Mouse (Mus musculus) neural tube, embryonic 12.5 days (tissue): ENCODE results near the gene Elfn1. TPM values are rescaled to one million over a fixed set of nuclear protein-coding genes. Genes with fewer than 3 reads are reported as not detected.
A peak's percentile ranks its signal among the peaks of the same experiment; 100 is the strongest.

Experiments
- ATAC-seq: fragments of 200-750 bp; cut with Nextera tagmentation; 2 replicates; pipeline ENCODE4 v1.8.0; 2017; ENCODE audit warnings: low read depth, mild to moderate bottlenecking, moderate TSS enrichment, moderate library complexity; ENCODE audit not compliant: low FRiP score
- H3K27ac ChIP-seq: fragments of 300-500 bp; sonication (generic); 2 replicates; pipeline ENCODE4 v1.5.1; 2016
- H3K27me3 ChIP-seq: fragments of 300-500 bp; sonication (generic); replicated peaks from 2 replicates; pipeline ENCODE4 v1.6.1; 2016; ENCODE audit warnings: mild to moderate bottlenecking
- H3K36me3 ChIP-seq: fragments of 300-500 bp; sonication (generic); 2 replicates; pipeline ENCODE4 v1.6.1; 2016; ENCODE audit warnings: mild to moderate bottlenecking
- H3K4me1 ChIP-seq: fragments of 300-500 bp; sonication (generic); 2 replicates; pipeline ENCODE4 v1.6.1; 2016
- H3K4me2 ChIP-seq: fragments of 300-500 bp; sonication (generic); replicated peaks from 2 replicates; pipeline ENCODE4 v1.6.1; 2016; ENCODE audit warnings: mild to moderate bottlenecking
- H3K4me3 ChIP-seq: fragments of 300-500 bp; sonication (generic); 2 replicates; pipeline ENCODE4 v1.5.1; 2016
- H3K9ac ChIP-seq: fragments of 300-500 bp; sonication (generic); 2 replicates; pipeline ENCODE4 v1.6.1; 2016; ENCODE audit warnings: mild to moderate bottlenecking
- H3K9me3 ChIP-seq: fragments of 300-500 bp; sonication (generic); 2 replicates; pipeline ENCODE4 v1.6.1; 2016; ENCODE audit warnings: mild to moderate bottlenecking
- WGBS: fragments of 180-500 bp; shearing (Covaris S2); methylation state at CpG from one replicate; pipeline ENCODE4 v1.1.7; 2016; 5-methylcytosine and 5-hydroxymethylcytosine counted together
- polyA plus RNA-seq: library from polyadenylated mRNA; unstranded; fragments of >200 nt; fragmentation: Nextera tagmentation; extraction: Ambion mirVana; gene quantifications from 2 replicates; pipeline ENCODE4 v1.2.1, GENCODE M21; 2016

Gene Elfn1
- polyA plus RNA-seq, 1 experiment from 2014 or later, result 2.6 TPM

DNA sequence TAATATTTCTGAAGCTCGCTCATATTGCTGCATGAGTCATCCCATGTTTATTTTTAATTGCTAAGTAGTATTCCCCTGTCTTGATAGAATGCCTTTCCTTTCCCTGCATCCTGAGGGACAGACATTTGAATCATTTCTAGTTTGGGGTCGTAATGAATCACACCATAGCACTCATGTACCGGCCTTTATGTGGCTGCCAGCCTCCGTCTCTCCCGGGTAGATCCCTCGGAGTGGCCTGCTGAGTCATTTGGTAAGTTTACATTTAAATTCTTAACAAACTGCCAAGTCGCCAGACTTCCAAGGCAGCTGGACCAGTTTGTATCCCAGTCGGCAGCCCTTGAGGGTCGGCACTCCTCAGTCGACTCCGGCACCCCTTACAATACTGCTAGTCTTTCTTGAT, 13.9 kb downstream of the Elfn1 start:
- no peaks in the 10 kb centered on the region for H3K36me3 ChIP-seq
- 70% methylated on average over 11 of the region's 11 CpGs for WGBS

DNA sequence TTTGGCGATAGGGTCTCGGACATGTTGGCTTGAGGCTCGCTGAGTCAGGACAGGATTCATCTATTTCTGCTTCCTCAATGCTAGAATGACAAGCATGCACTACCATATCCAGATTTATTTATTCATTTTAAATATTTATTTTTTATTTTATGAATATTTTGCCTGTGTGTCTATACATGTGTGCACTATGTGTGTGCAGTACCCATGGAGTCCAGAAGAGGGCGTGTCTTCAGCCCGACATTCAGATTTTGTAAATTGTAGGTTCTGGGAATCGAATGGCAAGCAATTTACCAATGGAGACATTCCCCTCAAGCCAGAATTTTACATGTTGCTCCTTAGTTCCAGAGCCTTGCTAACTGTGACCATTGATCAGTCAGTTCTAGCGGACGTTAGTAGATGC, 16.1 kb downstream of the Elfn1 start:
- ATAC-seq, result no peak
- no peak overlapping the region for H3K9ac ChIP-seq
- WGBS, result 93% methylated on average over 8 of the region's 8 CpGs

More for the DNA sequence above, 13.9 kb downstream of the Elfn1 start:
- Histone ChIP-seq H3K4me2 (no peak overlapping the region), H3K4me1 (0 out of 2 replicates have a peak, but pooled peaks cover under 1% of the 10 kb centered on the region), H3K4me3 (no peak overlapping the region), H3K9me3 (no peaks in the 10 kb centered on the region), H3K27me3 (peaks cover 9% of the 10 kb centered on the region), H3K9ac (no peak overlapping the region), H3K27ac (no peak overlapping the region)
- no peak for ATAC-seq

DNA sequence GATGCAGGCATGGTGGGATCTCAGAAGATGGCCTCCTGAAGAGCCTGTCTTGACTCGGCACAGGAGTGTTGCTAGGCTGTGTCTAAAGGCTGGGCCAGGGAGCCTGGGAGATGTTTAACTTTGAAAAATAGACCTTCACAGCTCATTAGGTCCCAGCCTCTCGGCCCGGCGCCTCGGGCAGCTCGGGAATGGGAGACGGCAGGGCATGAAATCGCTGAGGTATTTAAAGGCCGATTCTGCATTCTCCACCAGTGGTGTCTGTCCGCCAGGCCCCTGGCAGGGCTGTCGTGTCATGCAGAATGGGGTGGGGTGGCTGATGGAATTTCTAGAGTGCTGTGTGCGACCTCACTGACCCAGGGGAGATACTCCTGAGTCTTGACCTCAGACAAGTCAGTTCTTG, 22.4 kb downstream of the Elfn1 start:
- no peak overlapping the region for H3K4me2 ChIP-seq
- peaks cover 35% of the 10 kb centered on the region for H3K4me1 ChIP-seq
- H3K9me3 ChIP-seq, result no peaks in the 10 kb centered on the region
- H3K36me3 ChIP-seq, result no peaks in the 10 kb centered on the region
- no peak overlapping the region for H3K27ac ChIP-seq
- no peak overlapping the region for H3K9ac ChIP-seq
- no peak overlapping the region for H3K4me3 ChIP-seq
- WGBS, result 19% methylated on average over 12 of the region's 12 CpGs
- no peak for ATAC-seq
- H3K27me3 ChIP-seq, result no peaks in the 10 kb centered on the region

More for the DNA sequence above, 16.1 kb downstream of the Elfn1 start:
- Histone ChIP-seq H3K4me2 (no peak overlapping the region), H3K36me3 (no peaks in the 10 kb centered on the region), H3K27me3 (no peaks in the 10 kb centered on the region; the same call in 1 of the 2 replicates), H3K4me3 (no peak overlapping the region), H3K4me1 (peaks cover 7% of the 10 kb centered on the region; the same call in 1 of the 2 replicates), H3K9me3 (no peaks in the 10 kb centered on the region), H3K27ac (no peak overlapping the region)

DNA sequence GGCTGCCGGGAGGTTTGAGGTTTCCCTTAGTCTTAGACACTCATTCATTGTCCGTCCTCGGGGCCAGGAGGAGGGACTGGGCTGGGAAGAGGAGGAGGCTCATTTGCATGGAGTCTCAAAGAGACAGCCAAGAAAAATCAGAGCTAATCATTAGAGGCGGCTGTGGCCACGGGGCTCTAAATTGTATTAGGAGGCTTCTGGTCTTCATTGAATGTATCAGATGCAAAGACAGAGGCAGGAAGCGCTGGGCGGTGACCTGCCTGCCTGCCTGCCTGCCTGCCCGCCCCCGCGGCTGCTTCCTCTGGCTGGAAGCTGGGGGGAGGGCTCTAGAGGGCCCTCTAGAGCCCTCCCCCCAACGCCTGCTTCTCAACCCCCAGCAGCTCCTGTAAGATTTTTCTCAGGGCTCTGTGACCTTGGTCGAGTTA, 23.2 kb downstream of the Elfn1 start:
- Histone ChIP-seq H3K27me3 (no peaks in the 10 kb centered on the region), H3K9me3 (no peaks in the 10 kb centered on the region), H3K27ac (no peak overlapping the region), H3K36me3 (no peaks in the 10 kb centered on the region), H3K4me3 (no peak overlapping the region), H3K9ac (no peak overlapping the region), H3K4me1 (peaks cover 35% of the 10 kb centered on the region), H3K4me2 (peak overlapping the region; percentile 33)
- WGBS, result 3% methylated on average over 12 of the region's 12 CpGs
- no peak for ATAC-seq

DNA sequence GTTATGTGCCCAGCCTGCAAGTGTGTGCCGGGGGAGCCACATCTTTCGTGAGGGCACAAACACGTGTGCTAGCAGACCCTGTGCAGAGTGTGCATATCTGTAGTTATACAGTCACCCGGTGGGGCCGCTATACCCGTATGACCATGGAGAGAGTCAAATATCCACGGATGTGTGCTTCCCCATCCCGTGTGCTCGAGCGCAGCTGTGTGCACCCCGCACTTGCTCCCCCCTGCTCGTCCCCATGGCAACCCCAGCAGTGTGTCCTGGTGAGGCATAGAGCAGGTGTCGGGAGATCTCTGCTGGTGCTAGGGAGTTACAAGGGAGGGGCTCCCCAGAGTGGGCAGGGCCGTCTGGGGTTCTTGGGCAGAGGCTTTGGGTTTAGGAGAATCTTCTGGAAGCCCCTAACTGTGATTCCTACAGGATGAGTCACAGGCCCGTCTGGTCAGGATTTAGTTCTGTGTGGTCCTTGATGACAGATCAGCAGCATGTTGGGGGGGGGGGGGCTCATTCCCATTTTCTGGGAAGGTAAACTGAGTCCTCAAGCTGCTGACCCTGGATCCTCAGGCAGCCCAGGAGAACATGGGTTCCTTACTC, 24.3 kb downstream of the Elfn1 start:
- 29% methylated on average over 15 of the region's 15 CpGs for WGBS
- Histone ChIP-seq H3K4me1 (peaks cover 31% of the 10 kb centered on the region), H3K27ac (no peak overlapping the region), H3K9me3 (no peaks in the 10 kb centered on the region), H3K4me3 (no peak overlapping the region), H3K4me2 (peak overlapping the region; percentile 22; the same call in 1 of the 2 replicates), H3K27me3 (no peaks in the 10 kb centered on the region), H3K9ac (0 out of 2 replicates have a peak overlapping the region, but pooled peaks have one; percentile 3), H3K36me3 (no peaks in the 10 kb centered on the region)
- ATAC-seq, result peak; percentile 78

DNA sequence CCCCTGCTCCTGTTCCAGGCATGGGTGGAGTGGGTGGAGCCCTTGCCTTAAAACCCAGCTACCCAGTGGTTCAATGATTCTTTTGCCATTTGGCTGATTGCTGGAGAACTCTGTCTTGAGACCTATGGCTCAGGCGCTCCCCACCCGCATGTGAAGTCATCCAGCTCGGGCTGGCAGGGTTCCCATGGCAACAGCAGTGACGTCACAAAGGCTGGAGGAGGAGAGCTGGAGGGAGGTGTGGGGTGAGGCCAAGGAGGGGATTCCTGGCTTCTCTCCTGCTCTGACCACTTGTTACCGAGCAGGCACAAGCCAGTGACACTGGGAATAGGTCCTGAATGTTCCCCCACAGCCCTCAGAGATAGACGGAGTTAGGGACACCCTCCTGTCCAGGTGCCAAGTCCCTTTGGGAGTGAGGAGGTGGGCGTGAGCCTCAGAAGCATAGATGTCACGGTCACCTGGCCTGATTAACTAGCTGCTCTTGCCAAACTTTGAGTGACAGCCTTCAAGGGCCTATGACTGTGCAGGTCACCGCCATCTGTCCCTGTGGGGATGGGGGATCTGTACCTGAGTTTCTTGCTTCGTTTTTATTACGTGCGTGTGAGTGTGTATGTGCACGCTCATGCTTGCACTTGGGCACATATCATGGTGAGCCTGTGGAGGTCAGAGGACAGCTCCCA, 25.0 kb downstream of the Elfn1 start:
- H3K9me3 ChIP-seq, result no peaks in the 10 kb centered on the region
- no peak overlapping the region for H3K4me3 ChIP-seq
- no peaks in the 10 kb centered on the region for H3K27me3 ChIP-seq
- 40% methylated on average over 13 of the region's 13 CpGs for WGBS
- H3K4me2 ChIP-seq, result peak overlapping the region; percentile 22; the same call in 1 of the 2 replicates
- H3K4me1 ChIP-seq, result peaks cover 28% of the 10 kb centered on the region
- H3K27ac ChIP-seq, result no peak overlapping the region
- H3K9ac ChIP-seq, result no peak overlapping the region
- peak; percentile 82 for ATAC-seq
- no peaks in the 10 kb centered on the region for H3K36me3 ChIP-seq

DNA sequence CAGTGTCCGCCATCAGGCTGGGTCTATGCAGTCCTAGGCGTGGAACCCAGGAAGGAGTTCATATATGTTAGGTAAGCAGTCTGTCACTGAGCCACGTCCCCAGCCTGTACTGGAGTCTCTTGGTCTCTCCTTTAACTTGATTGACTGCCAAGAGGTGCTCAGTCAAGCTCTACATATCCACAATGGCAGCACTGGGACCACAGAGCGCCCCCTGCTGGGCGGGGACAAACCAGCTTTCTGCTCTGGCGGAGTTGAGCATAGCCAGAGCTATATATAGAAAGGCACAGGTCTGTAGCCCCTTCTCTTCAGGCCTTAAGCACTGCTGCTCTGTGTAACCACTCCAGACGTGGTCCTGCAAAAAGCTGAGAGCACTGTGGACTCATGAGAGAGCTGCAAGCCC, 25.7 kb downstream of the Elfn1 start:
- 57% methylated on average over 7 of the region's 7 CpGs for WGBS
- Histone ChIP-seq H3K4me3 (no peak overlapping the region), H3K4me2 (no peak overlapping the region), H3K9me3 (no peaks in the 10 kb centered on the region), H3K4me1 (peaks cover 28% of the 10 kb centered on the region), H3K27me3 (no peaks in the 10 kb centered on the region), H3K27ac (no peak overlapping the region), H3K9ac (no peak overlapping the region), H3K36me3 (no peaks in the 10 kb centered on the region)
- ATAC-seq, result no peak

DNA sequence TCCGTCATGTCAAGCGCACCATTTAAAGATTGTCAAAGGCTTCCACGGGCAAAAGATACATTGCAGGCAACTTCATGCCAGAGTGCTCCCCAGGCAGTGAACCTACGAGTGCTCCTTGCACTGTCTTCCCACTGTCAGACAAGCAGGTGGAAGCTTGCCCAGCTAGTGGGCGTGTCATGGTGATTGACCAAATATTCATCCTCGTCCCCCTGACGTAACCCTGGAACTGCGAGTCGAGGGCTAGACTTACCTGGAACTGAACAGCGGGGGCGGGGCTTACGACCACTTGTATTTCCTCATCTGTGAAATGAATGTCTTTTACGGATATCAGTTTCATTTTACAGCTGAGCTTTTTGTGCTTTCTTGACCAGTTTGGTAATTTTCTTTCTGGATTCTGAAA, 28.7 kb downstream of the Elfn1 start:
- Histone ChIP-seq H3K4me2 (no peak overlapping the region), H3K4me1 (peaks cover 18% of the 10 kb centered on the region), H3K27ac (no peak overlapping the region), H3K9ac (no peak overlapping the region), H3K9me3 (peaks cover 11% of the 10 kb centered on the region; the same call in 1 of the 2 replicates), H3K27me3 (no peaks in the 10 kb centered on the region), H3K36me3 (no peaks in the 10 kb centered on the region), H3K4me3 (no peak overlapping the region)
- 81% methylated on average over 13 of the region's 13 CpGs for WGBS
- no peak for ATAC-seq

DNA sequence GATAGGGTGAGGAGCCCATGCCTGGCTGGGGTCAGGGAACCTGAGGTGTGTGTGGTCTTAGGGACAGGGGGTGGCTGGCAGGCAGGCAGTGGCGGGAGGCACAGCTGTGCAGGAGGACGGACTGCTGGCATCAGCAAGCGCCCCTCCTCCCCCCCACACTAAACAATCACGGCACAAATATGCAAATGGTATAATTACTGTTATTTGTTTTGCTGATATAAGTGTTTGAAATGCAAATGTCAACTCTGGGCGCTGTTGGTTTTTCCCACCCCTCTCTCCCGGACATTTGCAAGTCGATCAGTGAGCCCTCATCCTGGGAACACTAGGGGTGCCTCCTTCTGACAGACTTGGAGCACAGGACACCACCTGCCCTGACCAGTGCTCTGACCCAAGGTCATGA, 37.0 kb downstream of the Elfn1 start:
- Histone ChIP-seq H3K27ac (no peak overlapping the region), H3K4me2 (no peak overlapping the region), H3K9me3 (peaks cover 5% of the 10 kb centered on the region; the same call in 1 of the 2 replicates), H3K27me3 (no peaks in the 10 kb centered on the region; the same call in 1 of the 2 replicates), H3K9ac (no peak overlapping the region), H3K4me3 (no peak overlapping the region), H3K36me3 (no peaks in the 10 kb centered on the region), H3K4me1 (peaks cover 15% of the 10 kb centered on the region)
- no peak for ATAC-seq
- WGBS, result 24% methylated on average over 7 of the region's 7 CpGs

DNA sequence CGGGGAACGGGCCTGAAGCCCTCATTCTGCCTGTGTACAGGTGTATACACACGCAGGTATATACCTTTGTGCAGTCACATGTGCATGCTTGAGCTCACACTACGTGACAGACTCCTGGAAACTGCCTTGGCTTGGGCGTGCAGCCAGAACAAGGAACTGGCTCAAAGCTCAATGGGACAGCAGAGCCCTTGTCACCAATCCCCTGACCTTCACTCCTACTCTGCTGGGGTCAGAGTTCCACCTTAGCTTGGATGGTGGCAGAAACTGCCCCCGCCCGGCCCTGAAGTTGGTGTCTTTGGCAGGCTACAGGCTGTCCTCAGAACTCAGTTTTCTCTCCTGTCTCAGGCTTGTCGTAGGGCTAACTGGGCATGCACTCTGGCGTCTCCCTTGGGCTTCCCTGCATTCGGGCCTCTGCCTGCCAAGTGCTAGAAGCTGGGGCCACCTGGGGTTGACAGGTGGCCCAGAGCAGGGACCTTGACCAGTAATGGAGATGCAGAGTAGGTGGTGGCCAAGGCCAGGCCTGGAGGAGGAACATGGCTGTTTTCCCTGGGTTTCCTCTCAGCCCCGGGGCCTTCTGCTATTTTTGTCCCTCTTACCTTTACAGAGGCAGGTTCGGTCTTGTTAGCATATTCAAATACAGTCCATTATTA, 38.1 kb downstream of the Elfn1 start:
- no peaks in the 10 kb centered on the region for H3K9me3 ChIP-seq
- H3K4me2 ChIP-seq, result no peak overlapping the region
- H3K36me3 ChIP-seq, result no peaks in the 10 kb centered on the region
- no peak overlapping the region for H3K9ac ChIP-seq
- no peak overlapping the region for H3K27ac ChIP-seq
- WGBS, result 77% methylated on average over 12 of the region's 12 CpGs
- ATAC-seq, result no peak
- H3K4me1 ChIP-seq, result peaks cover 23% of the 10 kb centered on the region
- no peaks in the 10 kb centered on the region; the same call in 1 of the 2 replicates for H3K27me3 ChIP-seq
- H3K4me3 ChIP-seq, result no peak overlapping the region

DNA sequence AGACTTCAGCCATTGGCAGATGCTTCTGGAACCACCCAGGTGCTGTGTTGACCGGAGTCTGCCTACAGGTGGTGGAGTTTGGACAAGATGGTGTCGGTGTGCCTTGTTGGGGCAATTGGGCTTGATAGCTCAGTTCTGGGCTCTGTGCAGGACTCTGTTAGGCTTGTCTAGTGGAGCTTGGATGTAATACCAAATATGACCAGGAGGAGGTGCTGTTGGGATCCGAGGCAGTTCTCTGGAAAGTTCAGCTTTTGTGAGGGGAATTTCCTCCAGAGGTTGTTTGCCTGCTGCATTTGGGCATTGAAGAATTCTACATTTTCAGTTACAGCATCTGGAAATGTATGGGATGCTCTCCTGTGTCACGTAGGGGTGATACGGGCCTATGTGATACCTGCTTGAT, 39.7 kb downstream of the Elfn1 start:
- Histone ChIP-seq H3K9ac (no peak overlapping the region), H3K4me3 (no peak overlapping the region), H3K4me2 (no peak overlapping the region), H3K27ac (no peak overlapping the region), H3K9me3 (no peaks in the 10 kb centered on the region), H3K36me3 (no peaks in the 10 kb centered on the region), H3K27me3 (no peaks in the 10 kb centered on the region; the same call in 1 of the 2 replicates), H3K4me1 (peaks cover 23% of the 10 kb centered on the region)
- 97% methylated on average over 5 of the region's 5 CpGs for WGBS
- ATAC-seq, result no peak

DNA sequence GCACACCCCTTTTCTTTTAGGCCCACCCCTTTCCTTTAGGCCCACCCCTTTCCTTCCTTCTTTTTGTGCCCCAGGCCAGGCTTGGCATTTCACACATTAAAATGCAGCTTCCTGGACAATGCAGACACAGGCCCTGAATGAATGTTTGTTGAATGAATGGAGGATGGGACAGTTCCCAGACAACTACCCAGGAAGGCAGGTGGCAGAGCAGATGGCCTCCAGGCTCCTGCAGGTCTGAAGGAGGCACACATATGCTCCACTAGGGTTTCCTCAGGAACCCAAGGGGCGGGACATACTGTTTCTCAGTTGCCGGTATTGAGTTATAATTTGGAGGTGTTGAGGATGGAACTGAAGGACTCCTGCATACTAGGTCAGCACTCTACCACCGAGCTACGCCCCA, 40.8 kb downstream of the Elfn1 start:
- WGBS, result 66% methylated on average over 4 of the region's 4 CpGs
- H3K27ac ChIP-seq, result no peak overlapping the region
- ATAC-seq, result peak; percentile 15; the same call in 1 of the 2 replicates

More for the DNA sequence above, 40.8 kb downstream of the Elfn1 start:
- Histone ChIP-seq H3K9ac (no peak overlapping the region), H3K4me3 (no peak overlapping the region), H3K27me3 (no peaks in the 10 kb centered on the region; the same call in 1 of the 2 replicates), H3K9me3 (no peaks in the 10 kb centered on the region), H3K4me1 (peaks cover 23% of the 10 kb centered on the region), H3K4me2 (no peak overlapping the region), H3K36me3 (no peaks in the 10 kb centered on the region)
